ENCODE assay signal across 8 mouse cellular contexts in the genomic region with DNA sequence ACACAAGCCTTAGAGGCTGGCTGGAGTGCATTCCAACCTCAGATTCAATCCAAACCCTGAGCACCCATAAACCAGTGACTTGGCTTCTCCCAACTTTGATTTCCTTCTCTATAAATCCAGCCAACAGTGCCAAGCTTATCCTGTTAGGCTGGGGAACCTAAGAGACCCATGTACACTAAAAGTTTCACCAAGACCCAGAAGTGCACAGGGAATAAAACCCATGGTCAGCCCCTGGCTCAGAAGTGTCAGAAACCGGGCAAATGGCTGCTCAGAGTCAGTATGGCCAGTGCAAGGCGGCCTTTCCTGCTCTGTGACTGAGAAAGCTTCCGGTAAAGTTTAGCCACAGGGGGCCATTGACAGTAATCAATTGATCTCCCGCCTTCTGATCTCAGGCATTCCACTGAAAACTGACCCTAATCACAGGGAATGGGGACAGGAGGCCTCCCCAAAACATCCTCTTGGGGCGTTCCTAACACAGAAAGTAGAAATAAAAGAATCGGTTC. TPM values are rescaled to one million over a fixed set of nuclear protein-coding genes. Genes with fewer than 3 reads are reported as not detected.
DNase-seq lines count a peak whose midpoint lies in the region; ATAC-seq and TF ChIP-seq lines count a peak whose summit lies in the region.

No protein-coding gene starts in this region.

- no peak for TF ChIP-seq POLR2A in kidney, adult 2 months (IDR thresholded peaks at IDR 0.05; ENCODE audit: low read depth, low read length)

- peak overlapping the region; percentile 49 for H3K4me3 ChIP-seq in kidney, adult 2 months (ENCODE audit: insufficient read depth, low read depth, low read length)
- peak overlapping the region; percentile 77 for H3K4me3 ChIP-seq in brown adipose tissue, adult 24 weeks (ENCODE audit: insufficient read depth, low read depth, low read length)
- H3K4me3 ChIP-seq in hindbrain, postnatal 0 days (ENCODE audit: low read length), result peak overlapping the region; percentile 59
- peak overlapping the region; percentile 55; the same call in 1 of the 2 replicates for H3K4me3 ChIP-seq in midbrain, embryonic 14.5 days (replicated peaks; ENCODE audit: low read depth, low read length)

- intact Hi-C loops in left cerebral cortex, postnatal 14 days (cut with DNase I), result no loop called here

- WGBS in kidney, adult 2 months, result 53% methylated on average over 6 of the region's 6 CpGs
- 39% methylated on average over 6 of the region's 6 CpGs for WGBS in hindbrain, postnatal 0 days
- WGBS in midbrain, embryonic 14.5 days, result 24% methylated on average over 6 of the region's 6 CpGs

- H3K9ac ChIP-seq in hindbrain, postnatal 0 days (replicated peaks; ENCODE audit: low read length), result no peak overlapping the region
- H3K9ac ChIP-seq in midbrain, embryonic 14.5 days (replicated peaks; ENCODE audit: low read length), result no peak overlapping the region

- H3K27ac ChIP-seq in kidney, adult 2 months (ENCODE audit: insufficient read depth, low read depth, low read length), result no peak overlapping the region
- H3K27ac ChIP-seq in brown adipose tissue, adult 24 weeks (replicated peaks; ENCODE audit: low read depth, low read length), result peak overlapping the region; percentile 74
- H3K27ac ChIP-seq in hindbrain, postnatal 0 days, result no peak overlapping the region
- H3K27ac ChIP-seq in midbrain, embryonic 14.5 days (replicated peaks; ENCODE audit: low read depth, low read length), result no peak overlapping the region

- no peak for TF ChIP-seq CTCF in kidney, adult 2 months (conservative IDR thresholded peaks at IDR 0.05; ENCODE audit: insufficient read depth, insufficient read length, low read depth, low read length)
- TF ChIP-seq CTCF in hindbrain, postnatal 0 days (IDR thresholded peaks at IDR 0.05; ENCODE audit: low read depth), result no peak

- no peak for ATAC-seq in hindbrain, postnatal 0 days
- ATAC-seq in midbrain, embryonic 14.5 days (ENCODE audit: low FRiP score, low TSS enrichment), result no peak

- no peaks in the 10 kb centered on the region for H3K36me3 ChIP-seq in kidney, adult 2 months (ENCODE audit: control insufficient read depth, insufficient read depth, low read length)
- no peaks in the 10 kb centered on the region for H3K36me3 ChIP-seq in hindbrain, postnatal 0 days (ENCODE audit: insufficient read depth, low read length)
- no peaks in the 10 kb centered on the region for H3K36me3 ChIP-seq in midbrain, embryonic 14.5 days (ENCODE audit: control insufficient read depth, insufficient read depth, low read length)

- DNase-seq in kidney, adult 2 months, result no peak
- no peak for DNase-seq in kidney, adult 9 months
- DNase-seq in hindbrain, postnatal 0 days (ENCODE audit: low spot score), result no peak
- DNase-seq in midbrain, embryonic 14.5 days, result no peak
- DNase-seq in gastrocnemius, postnatal 10 days, result no peak
- no peak for DNase-seq in left cerebral cortex, postnatal 14 days (ENCODE audit: low spot score in 2 of 2)
- DNase-seq in embryo, embryonic 10.5 days (ENCODE audit: low spot score), result no peak

- H3K4me1 ChIP-seq in kidney, adult 2 months (ENCODE audit: control insufficient read depth, insufficient read depth, low read length), result no peaks in the 10 kb centered on the region
- peaks cover 4% of the 10 kb centered on the region; the same call in 1 of the 2 replicates for H3K4me1 ChIP-seq in brown adipose tissue, adult 24 weeks (ENCODE audit: control insufficient read depth, insufficient read depth, insufficient read length, low read length)
- no peaks in the 10 kb centered on the region; the same call in 1 of the 2 replicates for H3K4me1 ChIP-seq in hindbrain, postnatal 0 days (ENCODE audit: insufficient read depth, low read length)
- peaks cover 4% of the 10 kb centered on the region; the same call in 1 of the 2 replicates for H3K4me1 ChIP-seq in midbrain, embryonic 14.5 days (ENCODE audit: control insufficient read depth, insufficient read depth, low read length)

- peak overlapping the region; percentile 99 for H3K4me2 ChIP-seq in hindbrain, postnatal 0 days (ENCODE audit: low read depth, low read length)
- H3K4me2 ChIP-seq in midbrain, embryonic 14.5 days (ENCODE audit: low read length), result peak overlapping the region; percentile 96

- H3K27me3 ChIP-seq in kidney, adult 2 months (replicated peaks; ENCODE audit: control insufficient read depth, insufficient read depth, low read length), result no peaks in the 10 kb centered on the region
- no peaks in the 10 kb centered on the region for H3K27me3 ChIP-seq in hindbrain, postnatal 0 days (ENCODE audit: insufficient read depth, low read length)
- H3K27me3 ChIP-seq in midbrain, embryonic 14.5 days (ENCODE audit: control insufficient read depth, insufficient read depth, low read length), result peaks cover 15% of the 10 kb centered on the region; the same call in 1 of the 2 replicates

- no peaks in the 10 kb centered on the region for H3K9me3 ChIP-seq in hindbrain, postnatal 0 days (ENCODE audit: low read length)
- no peaks in the 10 kb centered on the region for H3K9me3 ChIP-seq in midbrain, embryonic 14.5 days (ENCODE audit: control insufficient read depth, low read length)

RNA-seq across cellular contexts. Expression of a gene that starts 2.6 kb away (rescaled TPM):
- polyA plus RNA-seq in kidney, adult 2 months (2012; rRNA removed), result 4.6 and 6.1 TPM in 2 replicates
- polyA plus RNA-seq in brown adipose tissue, adult 24 weeks (2012; ENCODE audit: insufficient read depth, insufficient read length, missing spikeins), result 8.8 and 14.5 TPM in 2 replicates
- 3.8 and 11.8 TPM in 2 replicates for total RNA-seq in hindbrain, postnatal 0 days (2014; rRNA removed)
- 3.2 and 4.7 TPM in 2 replicates for polyA plus RNA-seq in hindbrain, postnatal 0 days (2015; fragmentation: Nextera tagmentation; extraction: Ambion mirVana)
- polyA plus RNA-seq in midbrain, embryonic 14.5 days (2014; fragmentation: Nextera tagmentation; extraction: Ambion mirVana), result 2.8 and 5.6 TPM in 2 replicates
- 10 to 100 TPM; 13.2 to 17.0 TPM for total RNA-seq in gastrocnemius, postnatal 10 days (2021)
- 1 to 10 TPM; 2.9 to 3.5 TPM for total RNA-seq in left cerebral cortex, postnatal 14 days (2021)
